Mouse (Mus musculus) cerebellum, postnatal 36 days (tissue): Measurements from ENCODE around the gene Gp1ba.
A peak's percentile ranks its signal among the peaks of the same experiment; 100 is the strongest.

Experiments used
- DNase-seq, 2 experiments: peaks; one replicate each; pipeline ENCODE4 v3.0.0; 2021 to 2022; ENCODE audit warnings: mixed read lengths in 2 of 2

Gp1ba gene

DNA sequence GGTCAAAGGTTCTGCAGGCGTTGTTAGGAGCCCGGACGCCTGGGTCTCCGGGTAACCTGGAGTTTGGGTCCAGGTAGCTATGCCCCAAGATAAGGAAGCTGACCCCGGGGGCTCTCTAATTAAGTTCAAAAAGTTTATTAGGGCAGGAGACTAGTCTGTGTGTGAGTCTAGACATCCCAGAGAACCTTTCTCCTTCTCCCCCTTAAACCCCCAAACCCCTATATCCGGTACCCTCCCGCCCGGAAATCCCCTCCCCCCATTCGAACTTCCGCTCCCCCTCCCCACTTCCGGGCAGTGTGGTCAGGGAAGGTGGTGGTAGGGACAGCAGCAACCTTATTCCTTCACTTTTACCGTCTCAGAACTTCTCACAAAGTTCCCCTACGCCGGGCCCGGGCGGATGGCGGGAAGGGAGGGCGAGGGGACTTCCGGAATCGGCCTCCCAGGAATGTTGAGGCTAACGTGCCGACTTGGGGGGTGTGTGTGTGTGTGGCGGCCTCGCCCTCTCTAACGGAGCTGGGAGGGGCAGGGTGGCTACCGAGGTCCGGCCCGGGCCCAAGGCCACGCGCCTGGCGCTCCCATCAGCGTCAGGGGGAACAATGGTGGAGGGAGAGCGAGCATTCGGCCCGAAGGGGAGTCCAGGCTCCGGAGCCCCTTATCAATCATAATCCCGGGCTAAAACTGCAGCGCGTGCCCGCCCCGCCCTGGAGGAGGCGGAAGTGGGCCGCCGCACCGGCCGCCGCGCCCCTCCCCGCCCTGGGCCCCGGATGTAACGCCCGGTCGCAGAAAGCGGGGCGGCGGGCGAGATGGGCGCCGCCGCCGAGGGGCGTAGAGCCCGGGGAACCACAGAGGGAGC is 14.6 kb downstream of the Gp1ba start:
- peak; percentile 60 to 71 for DNase-seq

DNA sequence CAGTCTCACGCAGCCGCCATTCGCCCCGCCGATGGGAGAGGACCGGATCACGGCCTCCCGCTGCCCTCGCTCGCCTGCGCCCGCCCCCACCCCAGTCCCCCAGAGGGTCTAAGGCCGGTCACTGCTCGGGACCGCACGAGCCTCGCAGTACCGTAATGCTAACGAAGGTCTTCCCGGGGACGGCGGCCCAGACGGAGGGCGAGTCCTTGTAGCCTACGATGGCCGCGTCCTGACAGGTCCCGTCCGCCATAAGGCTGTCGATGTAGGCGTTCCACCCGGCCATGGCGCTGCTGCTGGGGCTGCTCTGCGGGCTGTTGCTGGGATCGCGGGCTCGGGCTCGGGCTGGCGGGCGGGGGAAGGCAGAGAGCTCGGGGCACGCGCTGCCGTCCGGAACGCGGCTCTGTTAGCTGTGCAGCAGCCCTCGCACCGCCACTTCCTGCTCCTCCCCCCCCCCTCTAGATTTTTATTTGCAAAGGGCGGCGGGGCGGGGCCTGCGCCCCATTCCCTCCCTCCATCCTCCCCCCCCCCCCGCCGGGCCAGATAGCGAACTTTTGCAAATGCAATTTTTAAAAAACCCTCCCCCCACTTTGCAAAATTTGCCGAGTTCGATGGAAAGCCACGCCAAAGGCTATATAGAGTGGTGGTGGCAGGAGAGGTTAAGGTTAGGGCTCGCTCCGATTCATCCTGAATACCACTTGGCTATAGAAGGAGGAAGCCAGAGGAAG is 15.4 kb downstream of the Gp1ba start, which contains the start of gene Pfn1:
Gene Pfn1 (minus strand): TSS at position 447 of the 725 bp plus-strand sequence.
- DNase-seq: peak; percentile 71 to 80

DNA sequence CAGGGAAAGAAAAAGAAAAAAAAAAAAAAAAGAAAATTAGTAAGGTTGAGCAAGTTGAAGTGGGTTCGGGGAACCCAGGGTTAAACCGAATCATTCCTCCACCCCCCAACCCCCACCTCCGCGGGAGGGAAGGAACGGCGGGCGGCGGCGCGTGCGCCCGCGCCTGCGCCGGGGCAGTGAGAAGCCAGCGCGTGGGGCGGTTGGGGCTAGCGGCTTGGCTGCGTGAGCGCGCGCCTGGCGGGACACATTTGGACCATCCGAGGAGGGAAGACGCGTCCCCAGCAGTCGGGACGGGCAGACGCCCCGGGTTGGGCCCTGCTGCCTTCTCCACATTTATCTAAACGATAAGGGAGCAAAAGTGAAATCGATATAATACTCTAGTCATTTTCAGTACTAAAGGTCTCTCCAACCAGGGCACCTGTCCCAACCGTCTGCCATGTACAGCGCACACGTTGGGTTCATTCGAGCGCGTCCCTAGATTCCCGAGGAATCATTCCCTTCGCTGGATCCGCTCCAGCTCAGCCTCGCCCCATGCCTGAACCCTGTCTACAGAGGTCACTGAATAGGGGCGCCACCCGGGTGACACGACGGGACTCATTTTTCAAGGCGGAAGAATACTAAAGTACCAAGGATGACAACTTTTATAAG is 16.1 kb downstream of the Gp1ba start:
- DNase-seq: peak; percentile 81 to 87

DNA sequence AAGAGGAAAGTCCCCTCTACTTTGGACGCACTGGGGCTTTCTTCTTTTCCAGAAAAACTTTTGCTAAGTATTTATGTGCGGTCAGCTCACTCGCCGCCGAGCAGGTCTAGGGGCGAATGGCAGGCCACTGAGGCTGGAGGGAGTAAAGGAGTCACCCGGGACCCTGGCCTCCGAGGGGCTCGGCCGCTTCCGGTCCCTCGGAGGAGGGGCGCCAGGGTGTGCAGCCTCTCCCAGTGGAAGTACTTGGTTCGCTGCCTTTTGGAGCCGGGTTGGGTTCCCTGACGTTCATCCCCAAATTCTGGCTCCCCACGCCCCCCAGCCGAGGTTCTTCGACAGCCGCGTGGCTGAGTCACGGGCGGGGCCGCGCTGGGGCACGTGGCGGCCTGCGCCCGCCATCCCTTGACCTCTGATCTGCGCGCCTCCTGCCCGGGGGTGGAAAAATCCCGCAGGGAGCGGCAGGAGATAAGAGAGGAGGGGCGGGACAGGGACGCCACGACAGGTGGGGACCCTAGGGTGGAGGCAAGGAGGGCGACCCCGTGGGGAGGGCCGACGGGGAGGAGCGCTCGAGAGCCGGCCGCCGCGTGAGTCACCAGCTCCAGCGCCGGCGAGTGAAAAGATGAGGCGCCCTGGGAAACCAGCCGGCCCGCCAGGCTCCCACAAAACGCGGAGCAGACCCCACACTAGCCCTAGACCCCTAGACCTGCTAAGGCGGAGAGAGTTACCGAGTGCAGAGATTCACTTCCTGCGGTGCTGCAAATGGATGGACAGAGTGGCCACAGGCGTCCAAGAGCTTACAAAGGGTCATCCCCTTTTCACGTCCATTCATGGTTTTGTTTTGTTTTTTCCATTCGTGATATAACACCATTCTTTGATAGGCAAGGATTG is 16.9 kb downstream of the Gp1ba start:
- DNase-seq: peak in 1 of 2 experiments; percentile 36

DNA sequence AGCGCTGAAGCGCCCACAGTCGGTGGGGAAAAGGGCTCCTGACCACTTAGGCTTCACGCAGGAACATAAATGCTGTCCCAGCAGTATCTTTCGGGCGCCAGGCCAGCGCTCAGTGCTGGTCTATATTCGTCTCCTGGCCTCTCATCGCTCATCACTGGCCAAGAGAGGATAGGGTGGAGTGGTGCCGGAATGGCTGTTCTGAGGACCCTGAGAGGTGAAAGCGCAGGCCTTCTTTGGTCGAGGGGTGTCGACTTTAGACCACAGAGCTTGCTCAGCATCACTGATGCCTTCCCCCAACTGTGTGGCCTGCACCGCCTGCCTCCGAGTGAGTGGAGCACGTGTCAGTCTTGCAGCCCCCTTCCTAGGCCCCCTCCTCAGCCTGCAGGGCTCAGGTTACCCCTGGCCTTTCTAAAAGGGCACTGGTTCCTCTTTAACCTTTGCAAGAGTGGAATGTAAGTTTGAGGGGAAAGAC is 17.6 kb downstream of the Gp1ba start:
- DNase-seq: peak; percentile 46 to 52

DNA sequence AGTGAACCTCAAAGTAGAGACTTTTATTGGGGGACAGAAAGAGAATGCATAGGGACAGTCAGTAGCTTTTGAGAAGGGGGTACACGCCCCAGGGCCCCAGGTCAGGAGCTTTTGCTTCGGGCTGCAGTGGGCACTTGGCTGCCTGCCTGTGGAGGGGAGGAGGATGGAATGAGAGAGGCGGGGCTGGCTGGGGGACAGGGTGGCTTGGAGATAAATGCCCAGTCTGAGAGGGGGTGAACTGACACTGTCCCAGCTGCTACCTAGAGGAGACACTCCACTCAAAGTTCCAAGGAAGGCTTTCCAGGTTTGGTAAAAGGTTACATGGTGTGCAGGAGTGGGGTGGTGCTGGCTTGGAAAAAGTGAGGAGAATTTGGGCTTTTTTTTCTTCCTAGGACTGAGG is 18.0 kb downstream of the Gp1ba start, which contains the start of gene Eno3:
Gene Eno3 (plus strand): TSS at position 239 of the 400 bp plus-strand sequence.
- DNase-seq: no peak

DNA sequence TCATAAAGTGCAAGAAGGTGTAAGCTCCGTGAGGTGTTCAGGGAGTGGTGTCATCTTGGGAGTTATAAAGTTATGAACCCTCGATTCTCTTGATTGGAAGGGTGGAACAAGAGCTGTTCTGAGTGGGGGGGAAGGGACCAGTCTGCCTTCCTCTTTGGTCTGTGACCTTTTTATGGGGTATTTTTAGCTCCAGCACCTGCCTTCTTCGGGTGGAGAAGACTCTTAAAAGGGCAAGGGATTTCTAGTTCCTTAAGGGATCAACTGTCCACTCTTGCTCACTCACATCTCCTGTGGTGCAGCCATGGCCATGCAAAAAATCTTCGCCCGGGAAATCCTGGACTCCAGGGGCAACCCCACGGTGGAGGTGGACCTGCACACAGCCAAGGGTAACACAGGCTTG is 18.7 kb downstream of the Gp1ba start:
- no peak for DNase-seq

DNA sequence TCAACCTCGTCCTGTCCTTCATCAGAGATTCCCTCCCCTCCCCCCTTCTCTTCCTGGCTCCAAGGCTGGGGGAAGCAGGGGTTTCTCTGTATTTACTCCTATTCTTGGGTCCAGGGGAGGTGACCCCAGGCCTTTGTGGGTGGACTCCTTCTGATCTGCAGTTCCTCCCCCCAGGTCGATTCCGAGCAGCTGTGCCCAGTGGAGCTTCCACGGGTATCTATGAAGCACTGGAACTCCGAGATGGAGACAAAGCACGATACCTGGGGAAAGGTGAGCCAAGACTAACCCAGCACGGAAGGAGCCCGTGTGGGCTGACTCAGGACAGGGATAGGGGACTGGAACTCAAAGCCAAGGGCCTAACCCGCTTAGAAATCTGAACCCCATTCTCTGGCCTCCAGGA is 19.1 kb downstream of the Gp1ba start:
- DNase-seq: no peak

DNA sequence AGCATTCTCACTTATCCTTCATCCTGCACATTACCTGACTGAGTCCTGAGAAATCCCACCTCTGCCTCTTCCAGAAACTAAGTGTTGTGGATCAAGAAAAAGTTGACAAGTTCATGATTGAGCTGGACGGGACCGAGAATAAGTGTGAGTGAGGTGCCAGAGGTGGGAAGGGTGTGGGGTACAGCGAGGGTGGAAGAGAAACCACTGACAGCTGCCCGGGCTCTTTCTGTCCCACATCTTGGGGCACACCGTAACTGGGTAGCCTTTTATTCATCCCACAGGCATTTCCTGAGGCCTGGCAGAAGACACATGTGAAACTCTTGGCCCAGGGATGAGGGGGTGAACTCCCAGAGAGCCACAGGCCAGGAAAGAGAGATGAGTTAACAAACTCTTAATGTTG is 19.6 kb downstream of the Gp1ba start:
- DNase-seq: no peak

DNA sequence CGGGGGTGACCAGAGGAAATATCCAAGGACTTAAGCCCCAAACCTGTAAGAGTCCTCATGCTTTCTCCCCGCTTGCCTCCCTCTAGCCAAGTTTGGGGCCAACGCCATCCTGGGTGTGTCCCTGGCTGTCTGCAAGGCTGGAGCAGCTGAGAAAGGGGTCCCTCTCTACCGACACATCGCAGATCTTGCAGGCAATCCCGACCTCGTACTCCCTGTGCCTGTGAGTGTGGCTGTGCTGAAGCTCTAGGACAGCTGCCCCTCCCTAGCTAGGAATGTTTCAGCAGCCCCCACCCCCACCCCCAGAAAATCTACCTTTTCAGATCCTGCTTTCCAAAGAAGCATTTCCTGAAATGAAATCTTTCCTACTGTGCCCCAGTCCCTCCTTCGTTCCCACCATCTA is 20.0 kb downstream of the Gp1ba start:
- no peak for DNase-seq

DNA sequence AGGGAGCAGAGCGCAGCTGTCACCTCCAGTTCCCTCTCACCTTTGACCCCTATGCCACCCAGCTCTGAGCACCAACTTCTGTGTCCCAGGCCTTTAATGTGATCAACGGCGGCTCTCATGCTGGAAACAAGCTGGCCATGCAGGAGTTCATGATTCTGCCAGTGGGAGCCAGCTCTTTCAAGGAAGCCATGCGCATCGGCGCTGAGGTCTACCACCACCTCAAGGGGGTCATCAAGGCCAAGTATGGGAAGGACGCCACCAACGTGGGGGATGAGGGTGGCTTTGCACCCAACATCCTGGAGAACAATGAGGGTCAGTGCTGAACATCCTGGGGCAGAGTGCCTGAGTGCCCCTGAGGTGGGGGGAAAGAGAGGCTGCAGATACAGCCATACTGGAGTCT is 21.6 kb downstream of the Gp1ba start:
- no peak for DNase-seq

DNA sequence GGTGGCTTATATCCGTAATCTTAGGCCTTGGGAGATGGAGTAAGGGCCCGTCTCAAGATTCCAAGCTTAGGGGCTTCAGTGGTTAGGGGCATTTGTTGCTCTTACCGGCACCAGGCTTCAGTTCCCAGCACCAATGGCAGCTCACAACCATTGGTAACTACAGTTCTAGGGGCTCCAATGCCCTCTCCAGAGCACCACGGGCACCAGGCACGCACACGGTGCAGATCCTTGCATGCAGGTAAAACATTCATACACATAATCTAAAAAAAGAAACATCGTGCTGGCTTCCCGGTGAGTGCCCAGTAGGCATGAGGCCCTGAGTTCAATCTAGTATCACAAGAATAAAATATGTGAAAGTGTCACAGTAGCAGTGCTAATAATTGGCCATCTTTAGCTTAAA is 24.2 kb downstream of the Gp1ba start:
- DNase-seq: no peak

DNA sequence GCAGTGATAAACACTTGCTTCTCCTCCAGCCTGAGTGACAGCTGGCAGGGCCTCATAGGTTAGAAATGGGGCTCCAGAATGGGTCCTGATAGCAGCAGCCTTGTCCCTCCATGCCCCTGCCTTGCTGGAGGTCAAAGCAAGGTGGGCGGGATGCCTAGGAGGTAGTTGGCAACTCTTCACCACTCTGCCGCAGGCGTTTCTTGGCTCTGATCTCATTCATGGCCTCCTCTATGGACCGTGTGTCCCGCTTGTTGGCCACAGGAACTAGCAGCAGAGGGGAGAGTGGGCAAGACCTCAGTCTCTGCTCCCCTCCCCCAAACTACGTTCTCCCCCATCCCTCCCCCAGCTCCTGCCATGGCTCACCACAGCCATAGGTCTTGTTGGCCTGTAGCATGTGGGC is 25.0 kb downstream of the Gp1ba start:
- DNase-seq: no peak

DNA sequence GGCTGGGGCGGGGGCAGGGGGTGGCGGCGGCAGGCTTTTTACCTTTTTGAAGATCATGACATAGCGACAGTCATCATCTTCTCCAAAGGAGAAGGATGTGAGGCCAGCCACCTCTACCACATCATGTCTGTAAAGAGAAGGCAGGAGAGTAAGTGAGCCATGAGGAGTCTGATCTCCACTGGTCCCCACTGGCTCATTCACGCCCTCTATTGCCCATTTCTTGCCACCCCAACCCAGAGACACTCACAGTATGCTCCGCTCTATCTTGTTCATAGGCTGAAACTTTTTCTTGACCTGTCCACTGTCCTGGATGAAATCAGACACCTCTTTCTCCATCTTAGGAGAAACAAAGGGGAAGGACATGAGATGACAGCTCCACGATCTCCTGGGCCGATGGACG is 25.8 kb downstream of the Gp1ba start:
- DNase-seq: no peak

DNA sequence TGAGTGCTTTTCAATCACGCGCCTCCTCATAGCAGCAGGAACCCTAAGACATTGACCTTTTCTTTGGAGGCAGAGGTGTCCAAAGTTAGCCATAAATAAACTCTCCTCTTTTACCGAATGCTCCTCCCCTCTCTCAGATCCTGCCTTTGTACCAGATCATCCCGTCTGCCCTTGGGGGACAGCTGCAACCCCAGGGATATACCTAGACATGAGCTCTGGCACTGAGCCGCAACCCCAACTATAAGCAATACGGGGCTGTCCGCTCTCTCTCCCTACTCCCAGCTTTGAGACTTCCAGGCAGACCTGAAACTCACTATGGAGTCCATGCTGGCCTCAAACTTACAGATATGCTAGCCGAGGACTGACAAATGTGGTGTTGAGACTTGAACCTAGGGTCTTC is 27.8 kb downstream of the Gp1ba start:
- DNase-seq: no peak

DNA sequence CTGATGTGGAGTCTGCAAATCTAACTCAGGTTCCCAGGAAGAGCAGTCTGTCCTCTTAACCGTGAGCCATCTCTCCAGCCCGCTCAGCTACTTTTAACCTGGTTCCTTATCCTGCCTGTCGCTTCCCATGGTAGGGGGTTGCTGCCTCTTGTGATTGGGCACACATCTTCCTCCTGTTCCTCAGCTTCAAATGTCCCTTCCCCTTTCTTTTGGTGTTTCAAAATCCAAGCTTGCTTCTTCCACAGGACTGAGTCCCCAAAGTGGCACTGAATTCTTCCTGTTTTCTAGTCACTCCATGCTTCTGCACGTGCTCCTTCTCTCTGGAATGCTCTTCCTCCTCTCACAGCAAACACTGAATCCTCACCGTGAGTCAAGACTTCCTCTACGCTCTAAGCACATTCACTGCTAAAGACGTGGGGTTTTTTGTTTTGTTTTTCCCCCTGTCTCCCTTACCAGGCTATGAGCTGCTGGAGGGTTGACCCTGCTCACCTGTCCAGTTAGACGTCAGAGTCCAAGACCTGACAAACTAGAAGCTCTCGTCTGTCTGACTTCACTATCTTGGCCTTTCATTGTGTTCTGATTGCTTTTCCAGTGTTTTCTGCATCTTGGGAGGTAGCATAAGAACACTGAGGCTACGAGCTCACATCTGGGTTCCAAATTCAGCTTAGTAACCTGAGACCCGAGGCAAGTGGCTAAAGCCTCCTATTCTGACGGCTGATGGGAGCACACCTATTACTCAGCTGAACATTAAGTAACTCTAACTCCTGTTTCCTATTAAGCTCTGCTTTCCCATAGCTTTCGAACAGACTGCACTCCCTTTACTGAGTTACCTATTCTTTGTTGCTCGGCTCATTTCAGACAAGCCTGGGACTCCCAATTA is 28.6 kb downstream of the Gp1ba start:
- DNase-seq: no peak

DNA sequence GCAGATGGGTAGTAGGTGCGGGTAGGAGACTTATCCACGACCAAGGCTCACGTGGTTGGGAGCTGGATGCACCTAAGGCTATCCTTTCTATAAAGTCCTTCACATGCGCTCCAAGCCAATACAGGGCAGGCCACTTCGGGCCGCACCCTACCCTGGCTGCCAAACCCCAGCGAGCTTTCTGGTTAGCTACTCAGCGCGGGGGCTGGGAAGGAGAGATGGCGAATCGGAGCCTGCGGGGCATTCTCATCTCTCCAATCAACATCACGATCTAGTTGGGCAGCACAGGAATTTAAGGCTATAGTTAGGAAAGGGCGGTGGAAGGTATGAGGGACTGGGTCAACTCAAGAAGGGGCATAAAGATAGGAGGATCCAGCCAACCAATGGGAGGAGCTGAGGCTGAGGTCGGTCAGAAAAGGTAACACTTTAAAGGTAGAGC is 29.4 kb downstream of the Gp1ba start:
- peak in 1 of 2 experiments; percentile 79 for DNase-seq

DNA sequence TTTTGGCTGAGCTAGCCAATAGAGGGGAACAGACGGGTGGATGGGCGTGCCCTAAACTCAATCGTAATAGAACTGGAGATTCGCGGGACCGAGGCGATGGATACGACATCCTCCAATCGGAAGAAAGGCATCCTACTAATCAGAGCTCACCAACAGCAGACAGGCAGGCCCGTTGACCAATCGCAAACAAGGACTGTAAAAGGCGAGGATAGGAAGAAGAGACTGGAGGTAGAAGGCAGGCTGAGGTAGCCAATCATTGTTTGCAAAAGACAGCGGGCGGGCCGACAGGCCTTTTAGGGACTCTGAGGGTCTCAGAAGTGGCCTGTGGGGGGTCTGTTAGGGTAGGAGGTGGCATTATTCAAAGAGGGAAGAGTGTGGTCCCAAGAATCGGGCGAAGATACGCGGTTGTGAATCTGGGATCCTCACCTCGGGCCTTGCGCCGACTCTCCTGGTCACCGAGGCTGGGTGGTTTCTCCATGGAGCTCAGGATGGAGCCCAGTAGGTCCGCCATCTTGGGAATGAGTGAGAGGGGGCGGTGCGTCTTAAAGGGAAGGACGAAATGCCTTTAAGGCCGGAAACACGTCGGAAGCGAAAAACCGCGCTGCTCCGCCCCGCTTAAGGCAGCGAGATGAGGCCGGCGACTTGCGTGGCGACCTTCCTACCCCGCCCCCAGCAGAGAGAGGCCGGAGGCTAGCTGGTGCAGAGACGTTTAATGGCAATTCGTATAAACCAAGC is 30.0 kb downstream of the Gp1ba start, which contains the start of gene Spag7:
Gene Spag7 (minus strand): TSS at position 646 of the 735 bp plus-strand sequence.
- peak; percentile 95 to 98 for DNase-seq

DNA sequence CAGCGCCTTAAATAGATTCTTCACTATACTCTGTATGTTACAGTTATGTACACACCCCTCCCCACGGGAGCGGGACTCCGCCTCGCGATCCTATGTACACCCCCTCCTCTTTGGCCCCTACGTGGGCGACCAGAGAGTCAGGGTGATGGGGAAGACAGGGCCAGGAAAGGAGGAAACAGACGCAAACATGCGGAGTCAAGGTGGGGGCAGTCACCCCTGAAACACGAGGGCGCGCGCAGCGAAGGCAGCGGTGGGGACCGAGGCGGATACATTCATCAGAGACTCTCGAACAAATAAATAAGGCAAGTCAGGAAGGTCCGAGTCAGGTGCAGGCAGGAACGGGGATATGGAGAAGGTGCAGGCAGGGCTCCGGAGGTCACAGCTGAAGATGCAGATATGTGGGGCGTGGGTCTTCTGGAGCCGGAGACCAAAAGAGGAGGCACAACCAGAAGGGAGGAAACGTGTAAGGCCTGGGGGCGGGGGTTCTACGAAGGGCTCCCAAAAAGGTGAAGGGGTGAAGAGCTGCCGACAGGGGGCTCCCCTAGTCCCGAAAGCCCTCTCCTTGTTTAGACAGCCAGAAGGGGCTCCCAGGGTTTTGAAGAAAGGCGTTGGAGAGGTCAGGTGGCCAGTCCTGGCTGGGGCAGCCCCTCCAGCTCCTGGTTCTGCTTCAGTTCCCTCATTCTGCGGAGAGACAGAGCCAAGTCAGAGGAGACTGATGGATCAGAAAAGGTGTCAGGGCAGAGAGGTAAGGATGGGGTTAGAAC is 30.8 kb downstream of the Gp1ba start:
- peak; percentile 68 to 75 for DNase-seq
